Mouse (Mus musculus) WW6 (cell line): Measurements from ENCODE around the gene Vps33b.

ENCODE experiments used
- DNase-seq: peaks from one replicate; pipeline ENCODE4 v3.0.0-alpha.2; 2013; ENCODE audit warnings: low read depth, low spot score

Vps33b gene

GRCm38 (mm10) chr7:80267764-80268163 is 1.7 kb upstream of the Vps33b start:
- DNase-seq, result no peak

- DNase-seq, result no peak
These were observed 354 bp downstream of the Vps33b start for GRCm38 (mm10) chr7:80269751-80270255.

DNA sequence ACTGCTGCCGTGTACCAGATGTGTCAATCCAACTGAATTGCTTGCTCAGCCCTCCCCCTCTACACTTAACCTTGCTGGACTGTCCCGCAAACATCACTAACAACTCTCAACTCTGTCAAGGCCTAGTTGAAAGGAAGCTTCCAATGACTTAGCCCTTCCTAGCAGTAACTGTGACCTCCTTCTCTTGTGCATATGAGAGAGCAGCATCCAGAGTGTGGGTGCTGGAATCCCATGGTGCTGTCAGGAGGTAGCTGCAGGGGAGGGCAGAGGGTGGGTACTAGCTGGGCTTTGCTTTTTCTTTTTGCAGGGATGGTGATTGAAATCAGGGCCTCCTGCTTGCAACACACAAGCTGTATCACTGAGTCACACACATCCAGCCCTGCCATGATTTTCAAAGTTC is 4.0 kb downstream of the Vps33b start:
- no peak for DNase-seq

DNA sequence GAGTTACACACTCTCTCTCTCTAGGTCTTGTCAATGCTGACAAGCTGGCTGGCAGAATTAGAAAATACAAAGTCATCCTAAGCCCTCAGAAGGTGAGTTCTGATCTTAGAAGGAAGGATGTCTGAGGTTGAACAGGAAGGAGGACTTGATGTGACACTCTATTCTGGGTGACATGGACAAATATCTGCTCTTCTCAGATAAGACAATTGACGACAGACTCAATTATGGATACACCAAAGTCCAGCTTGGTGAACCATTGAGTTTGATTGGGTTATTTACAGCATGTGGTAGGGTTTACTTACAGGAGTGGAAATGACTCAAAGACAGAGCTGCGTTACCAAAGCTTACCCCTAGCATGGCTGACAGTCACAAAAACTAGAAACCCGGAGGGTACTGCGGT is 6.9 kb downstream of the Vps33b start:
- no peak for DNase-seq

DNA sequence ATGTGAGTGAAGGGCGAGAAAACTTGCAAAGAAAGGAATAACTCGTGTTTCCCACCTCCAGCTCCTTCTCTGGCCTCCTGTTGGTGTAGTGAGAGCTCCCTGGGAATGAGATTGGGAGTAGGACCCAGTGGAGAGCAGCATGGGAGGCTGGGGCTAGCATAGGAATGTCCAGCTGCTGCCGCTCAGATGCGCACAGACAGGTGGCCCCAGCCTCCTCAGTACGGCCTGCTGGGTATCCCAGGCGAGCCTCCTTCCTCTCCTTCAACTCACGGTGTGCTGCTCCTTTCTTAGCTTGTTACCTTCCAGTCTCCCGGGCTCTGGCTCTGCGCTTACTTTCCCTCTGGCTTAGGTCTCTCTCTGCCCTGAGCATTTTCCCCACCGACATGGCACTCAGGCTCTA is 10.6 kb downstream of the Vps33b start:
- DNase-seq, result no peak

DNA sequence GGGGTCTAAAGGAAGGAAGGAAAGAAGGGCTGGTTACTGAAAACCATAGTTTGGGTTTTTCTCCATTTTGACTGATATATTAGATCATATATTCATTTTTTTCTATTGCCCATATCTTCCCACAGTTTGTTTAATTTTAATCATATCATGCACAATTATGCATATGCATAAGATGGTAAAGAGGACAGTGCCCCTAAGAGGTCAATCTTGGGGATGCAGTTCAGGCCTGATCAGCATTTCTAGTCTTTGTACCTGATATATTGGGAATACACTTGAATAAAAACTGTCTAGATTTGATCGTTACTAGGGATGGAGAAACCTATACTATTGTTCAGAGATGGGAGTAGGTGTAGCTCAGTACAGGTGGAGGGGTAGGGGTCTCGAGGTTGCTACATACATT is 11.5 kb downstream of the Vps33b start:
- DNase-seq, result no peak

DNA sequence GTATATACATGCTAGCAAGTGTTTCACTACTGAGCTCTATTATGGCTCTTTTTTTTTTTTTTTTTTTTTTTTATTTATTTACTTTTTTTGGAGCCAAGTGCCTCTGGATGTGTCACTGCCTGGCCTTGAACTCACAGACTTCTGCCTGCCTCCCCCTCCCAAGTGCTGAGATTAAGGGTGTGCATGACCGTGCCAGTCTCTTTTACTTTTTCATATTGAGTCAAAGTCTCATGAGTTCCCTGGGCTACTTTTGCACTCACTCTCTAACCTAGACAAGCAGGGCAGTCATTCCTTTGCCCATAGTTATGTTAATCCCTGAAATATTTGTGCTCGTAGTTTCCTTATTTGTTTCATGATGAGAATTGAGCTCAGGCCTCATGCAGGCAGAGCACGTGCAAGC is 12.2 kb downstream of the Vps33b start:
- DNase-seq, result no peak

DNA sequence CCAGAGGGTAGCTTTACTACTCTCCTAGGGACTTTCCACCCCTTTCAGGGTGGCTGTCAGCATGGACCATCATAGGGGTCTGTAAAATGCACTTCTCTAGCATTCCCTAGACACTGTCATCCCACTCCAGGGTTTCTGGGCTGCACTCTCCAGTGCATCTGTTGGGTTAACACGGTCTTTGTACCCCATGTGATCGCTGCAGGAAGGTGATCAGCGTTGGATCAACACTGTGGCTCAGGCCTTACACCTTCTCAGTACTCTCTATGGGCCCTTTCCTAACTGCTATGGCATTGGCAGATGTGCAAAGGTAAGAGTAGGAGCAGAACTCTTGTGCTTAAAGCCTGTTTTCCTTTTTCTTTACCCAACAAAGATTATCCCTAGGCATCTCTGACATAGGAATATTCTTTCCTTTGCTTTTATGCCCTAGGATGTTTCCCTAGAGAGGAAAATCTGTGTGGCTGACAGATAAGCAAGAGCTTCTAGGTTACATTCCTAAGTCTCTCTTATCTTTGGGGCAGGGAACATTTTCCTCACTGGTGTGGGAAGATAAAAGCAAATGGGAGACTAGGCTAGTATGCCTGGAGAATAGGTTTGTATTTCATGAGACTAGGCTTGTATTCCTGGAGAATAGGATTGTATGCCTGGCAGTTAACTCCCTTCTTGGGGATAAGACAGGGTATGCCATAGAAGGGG is 13.9 kb downstream of the Vps33b start:
- DNase-seq, result no peak

GRCm38 (mm10) chr7:80284391-80284790 is 14.9 kb downstream of the Vps33b start:
- DNase-seq, result no peak

DNA sequence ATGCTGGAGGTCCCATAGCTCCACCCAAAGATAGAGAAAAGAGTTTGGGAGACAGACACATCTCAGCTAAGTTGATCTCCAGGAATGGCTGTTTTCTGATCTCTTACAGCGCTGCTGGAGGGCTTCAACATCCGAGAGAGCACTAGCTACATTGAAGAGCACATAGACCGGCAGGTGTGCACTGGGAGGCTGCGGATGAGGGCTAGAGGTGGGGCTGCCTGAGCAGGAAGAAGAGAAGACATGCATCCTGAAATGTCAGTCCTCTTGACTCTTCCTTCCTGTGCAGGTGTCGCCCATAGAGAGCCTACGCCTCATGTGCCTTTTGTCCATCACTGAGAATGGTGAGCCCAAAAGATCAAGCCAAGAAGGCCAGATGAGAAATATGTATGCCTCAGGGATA is 16.3 kb downstream of the Vps33b start:
- DNase-seq, result no peak

- no peak for DNase-seq
These were observed 18.3 kb downstream of the Vps33b start for GRCm38 (mm10) chr7:80287736-80288135.

- peak; percentile 94 for DNase-seq
These were observed 24.8 kb downstream of the Vps33b start, which contains the start of gene Prc1 for GRCm38 (mm10) chr7:80294062-80294763. TSS of gene Prc1 (plus strand) at chr7:80294450.

- no peak for DNase-seq
These were observed 25.6 kb downstream of the Vps33b start for GRCm38 (mm10) chr7:80294764-80295648.

GRCm38 (mm10) chr7:80296462-80296861 is 27.0 kb downstream of the Vps33b start:
- no peak for DNase-seq

- DNase-seq, result no peak
These were observed 27.6 kb downstream of the Vps33b start for GRCm38 (mm10) chr7:80297041-80297440.

DNA sequence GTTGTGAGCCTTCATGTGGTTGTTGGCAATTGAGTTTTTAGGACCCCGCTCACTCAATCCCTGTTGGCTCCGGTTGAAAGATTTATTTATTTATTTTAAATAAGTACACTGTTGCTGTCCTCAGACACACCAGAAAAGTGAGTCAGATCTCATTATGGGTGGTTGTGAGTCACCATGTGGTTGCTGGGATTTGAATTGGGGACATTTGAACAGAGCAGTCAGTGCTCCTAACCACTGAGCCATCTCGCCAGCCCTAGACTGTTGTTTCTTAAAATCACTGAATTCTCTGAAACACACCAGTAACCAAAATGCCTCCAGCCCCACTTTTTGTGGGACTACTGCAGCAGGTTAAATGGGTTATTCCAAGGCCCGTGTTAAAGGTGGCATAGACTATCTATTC is 29.3 kb downstream of the Vps33b start:
- DNase-seq, result no peak

DNA sequence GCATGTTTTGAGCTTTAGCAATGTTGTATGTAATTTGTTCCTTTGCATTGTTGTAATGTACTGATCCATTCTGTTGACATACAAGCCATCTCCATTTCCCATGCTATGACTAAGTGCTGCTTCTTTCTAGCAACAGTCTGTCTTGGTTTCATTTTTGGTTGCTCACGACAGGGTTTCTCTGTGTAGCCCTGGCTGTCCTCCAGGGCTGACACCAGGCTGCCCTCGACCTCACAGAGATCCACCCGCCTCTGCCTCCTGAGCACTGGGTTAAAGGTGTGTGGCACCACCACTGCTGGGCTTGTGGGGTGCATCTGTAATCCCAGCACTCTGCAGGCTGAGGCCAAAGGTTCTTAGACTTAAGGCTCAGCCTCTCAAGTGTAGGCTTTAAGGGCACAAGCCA is 30.1 kb downstream of the Vps33b start:
- DNase-seq, result no peak

- no peak for DNase-seq
These were observed 32.1 kb downstream of the Vps33b start for GRCm38 (mm10) chr7:80301522-80301921.

DNA sequence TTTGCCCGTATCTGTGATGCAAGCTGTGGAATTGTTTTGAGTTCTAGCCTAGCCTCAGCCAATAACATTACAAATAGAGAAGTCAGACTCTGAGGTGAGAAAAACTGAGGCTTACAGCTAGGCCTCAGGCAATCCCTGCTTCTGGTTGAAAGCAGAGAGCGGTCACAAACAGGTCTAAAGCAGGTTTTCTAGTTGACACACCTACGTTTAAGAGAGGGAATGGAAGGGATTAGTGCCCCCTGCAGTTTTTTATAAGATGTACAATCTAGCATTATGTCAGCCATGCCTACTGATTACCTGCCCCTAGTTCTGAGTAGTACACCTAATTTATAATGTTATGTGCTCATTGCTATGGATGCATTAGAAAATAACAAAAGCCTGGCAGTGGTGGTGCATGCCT is 38.3 kb downstream of the Vps33b start:
- DNase-seq, result no peak

DNA sequence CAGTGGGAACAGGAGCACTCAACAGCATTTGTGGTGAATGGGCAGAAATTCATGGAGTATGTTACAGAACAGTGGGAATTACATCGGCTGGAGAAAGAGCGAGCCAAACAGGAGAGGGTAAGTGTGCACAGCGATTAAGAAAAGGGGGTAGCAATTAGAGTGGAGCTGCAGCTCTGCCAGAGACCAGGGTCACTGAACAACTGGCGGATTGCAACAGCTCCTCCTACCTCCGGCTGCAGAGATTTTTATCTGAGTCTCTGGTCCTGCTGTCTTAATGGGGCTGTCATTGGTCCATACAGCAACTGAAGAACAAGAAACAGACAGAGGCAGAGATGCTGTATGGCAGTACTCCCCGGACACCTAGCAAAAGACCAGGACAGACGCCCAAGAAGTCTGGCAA is 41.3 kb downstream of the Vps33b start:
- no peak for DNase-seq

DNA sequence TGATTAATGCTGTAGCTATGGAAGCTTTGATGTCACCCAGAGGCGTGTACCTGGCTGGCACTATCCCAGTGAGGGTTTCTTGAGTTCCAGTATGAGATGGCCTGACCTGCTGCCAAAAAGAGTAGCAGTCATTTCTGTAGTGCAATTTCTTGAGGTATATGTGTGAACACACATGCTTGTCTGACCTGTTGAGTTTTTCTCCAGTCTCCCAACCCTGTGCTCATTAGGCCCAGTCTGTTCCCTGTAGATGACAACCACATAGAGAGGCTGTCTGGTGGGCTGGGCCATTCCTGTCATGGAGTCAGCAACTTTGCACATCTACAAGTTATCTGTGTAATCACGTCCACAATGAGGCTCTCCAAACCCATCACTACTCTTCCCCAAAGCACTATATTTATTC is 46.3 kb downstream of the Vps33b start:
- DNase-seq, result no peak

DNA sequence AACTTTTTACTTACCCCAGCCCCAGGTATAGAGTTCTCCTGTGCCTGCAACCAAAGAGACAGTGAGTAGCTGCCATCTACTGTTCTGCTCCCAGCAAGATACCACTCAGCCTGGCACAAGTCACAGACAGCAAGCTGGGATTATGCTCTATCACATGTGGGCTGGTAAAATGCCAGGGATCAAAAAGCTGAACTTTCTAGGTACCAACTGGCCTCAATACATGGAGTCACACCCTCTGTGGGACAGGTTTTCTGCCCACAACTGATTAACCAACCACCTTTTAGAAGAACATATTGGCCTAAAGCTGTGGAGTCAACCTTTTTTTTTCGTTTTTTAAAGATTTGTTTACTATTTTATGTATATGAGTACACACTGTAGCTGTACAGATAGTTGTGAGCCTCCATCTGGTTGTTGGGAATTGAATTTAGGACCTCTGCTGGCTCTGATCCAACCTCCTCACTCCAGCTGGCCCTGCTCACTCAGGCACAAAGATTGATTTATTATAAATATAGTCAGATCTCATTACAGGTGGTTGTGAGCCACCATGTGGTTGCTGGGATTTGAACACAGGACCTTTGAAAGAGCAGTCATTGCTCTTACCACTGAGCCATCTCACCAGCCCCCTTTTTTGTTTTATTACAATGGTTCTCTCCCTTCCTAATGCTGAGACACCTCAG is 48.1 kb downstream of the Vps33b start:
- DNase-seq, result no peak
